ENCODE assay signal across 19 mouse cellular contexts in genomic region chr14:47535096-47535495, GRCm38 (mm10). TPM values are rescaled to one million over a fixed set of nuclear protein-coding genes. Genes with fewer than 3 reads are reported as not detected.
A peak's percentile ranks its signal among the peaks of the same experiment; 100 is the strongest.
DNase-seq lines count a peak whose midpoint lies in the region; ATAC-seq and TF ChIP-seq lines count a peak whose summit lies in the region.
"Had no signal": no experiment of that assay in that cellular context is flagged by ENCODE, and none has a peak within 500 bp of the region (broad histone marks: within the 10 kb centered on the region; RNA-seq: fewer than 3 reads in every experiment).

No protein-coding gene starts in this region.

- ATAC-seq in intestine, embryonic 14.5 days (replicated peaks; ENCODE audit: low FRiP score, low TSS enrichment, low read depth) = peak; percentile 21; the same call in 1 of the 2 replicates
- no peak for ATAC-seq in liver, embryonic 16.5 days (ENCODE audit: low read depth)
- no peak for ATAC-seq in lung, postnatal 0 days
- ATAC-seq: forebrain, embryonic 13.5 days; inflammation-experienced regulatory T-cells, adult 6 months had no signal

- peaks cover 6% of the 10 kb centered on the region; the same call in 1 of the 2 replicates for H3K4me1 ChIP-seq in intestine, embryonic 14.5 days (replicated peaks; ENCODE audit: control insufficient read depth, insufficient read depth, low read length)
- peaks cover 38% of the 10 kb centered on the region for H3K4me1 ChIP-seq in liver, embryonic 16.5 days (ENCODE audit: control insufficient read depth, low read depth, low read length)
- no peaks in the 10 kb centered on the region for H3K4me1 ChIP-seq in lung, postnatal 0 days (ENCODE audit: insufficient read depth, low read depth, low read length)
- H3K4me1 ChIP-seq: forebrain, embryonic 13.5 days had no signal

- DNase-seq in kidney, adult 18-20 months = peak; percentile 35
- no peak for DNase-seq in kidney, postnatal 10 days
- DNase-seq in intestine, embryonic 14.5 days (ENCODE audit: low spot score) = no peak
- DNase-seq in kidney, postnatal 14 days = peak; percentile 20
- no peak for DNase-seq in lung, postnatal 0 days (ENCODE audit: low spot score)
- DNase-seq in layer of hippocampus, postnatal 14 days (ENCODE audit: low spot score in 2 of 2) = no peak
- no peak for DNase-seq in left cerebral cortex, postnatal 36 days (ENCODE audit: low spot score in 2 of 2)
- DNase-seq: adrenal gland, adult 2 months; B cell, adult 2 months; cerebellum, adult 8-10 months; gastrocnemius, postnatal 10 days had no signal

- H3K36me3 ChIP-seq in intestine, embryonic 14.5 days (ENCODE audit: control insufficient read depth, insufficient read depth, low read length) = 0 out of 2 replicates have a peak, but pooled peaks cover 12% of the 10 kb centered on the region
- peaks cover 13% of the 10 kb centered on the region; the same call in 1 of the 2 replicates for H3K36me3 ChIP-seq in liver, embryonic 16.5 days (ENCODE audit: control insufficient read depth, insufficient read depth)
- no peaks in the 10 kb centered on the region for H3K36me3 ChIP-seq in lung, postnatal 0 days (ENCODE audit: insufficient read depth, low read length)

- intact Hi-C loops in left cerebral cortex, postnatal 36 days (cut with DNase I) = no loop called here

- no peak for TF ChIP-seq CTCF in lung, postnatal 0 days (IDR thresholded peaks at IDR 0.05)

- H3K27ac ChIP-seq in intestine, embryonic 14.5 days (ENCODE audit: low read depth) = no peak overlapping the region
- H3K27ac ChIP-seq in liver, embryonic 16.5 days (ENCODE audit: low read length) = peak overlapping the region; percentile 98
- H3K27ac ChIP-seq in lung, postnatal 0 days (ENCODE audit: low read length) = no peak overlapping the region
- H3K27ac ChIP-seq: embryonic facial prominence, embryonic 12.5 days; forebrain, embryonic 13.5 days; lung, embryonic 15.5 days; stomach, postnatal 0 days had no signal

- WGBS in intestine, embryonic 14.5 days = 75% methylated on average over 1 of the region's 1 CpGs
- 70% methylated on average over 1 of the region's 1 CpGs for WGBS in liver, embryonic 16.5 days (ENCODE audit: insufficient replicate concordance)
- 88% methylated on average over 1 of the region's 1 CpGs for WGBS in lung, postnatal 0 days

- no peaks in the 10 kb centered on the region for H3K9me3 ChIP-seq in intestine, embryonic 14.5 days (ENCODE audit: control insufficient read depth, low read length)
- H3K9me3 ChIP-seq in liver, embryonic 16.5 days (replicated peaks; ENCODE audit: control insufficient read depth, low read length) = no peaks in the 10 kb centered on the region
- H3K9me3 ChIP-seq in lung, postnatal 0 days (ENCODE audit: low read length) = no peaks in the 10 kb centered on the region
- H3K9me3 ChIP-seq: embryonic facial prominence, embryonic 12.5 days; forebrain, embryonic 13.5 days; lung, embryonic 15.5 days had no signal

- H3K9ac ChIP-seq in intestine, embryonic 14.5 days (ENCODE audit: low read length) = no peak overlapping the region
- H3K9ac ChIP-seq in liver, embryonic 16.5 days (ENCODE audit: low read depth, low read length) = no peak overlapping the region
- H3K9ac ChIP-seq in lung, postnatal 0 days (replicated peaks; ENCODE audit: low read depth) = no peak overlapping the region
- H3K9ac ChIP-seq: embryonic facial prominence, embryonic 12.5 days; forebrain, embryonic 13.5 days; lung, embryonic 15.5 days had no signal

- TF ChIP-seq EP300 in lung, postnatal 0 days (IDR thresholded peaks at IDR 0.05) = no peak

- no peak overlapping the region; the same call in 1 of the 2 replicates for H3K4me2 ChIP-seq in intestine, embryonic 14.5 days (ENCODE audit: low read length)
- no peak overlapping the region for H3K4me2 ChIP-seq in liver, embryonic 16.5 days (ENCODE audit: low read depth, low read length)
- H3K4me2 ChIP-seq in lung, postnatal 0 days (replicated peaks; ENCODE audit: low read depth, low read length) = no peak overlapping the region
- H3K4me2 ChIP-seq: embryonic facial prominence, embryonic 12.5 days; forebrain, embryonic 13.5 days; lung, embryonic 15.5 days; midbrain, embryonic 11.5 days had no signal

- no peak overlapping the region for H3K4me3 ChIP-seq in intestine, embryonic 14.5 days (ENCODE audit: low read depth, low read length)
- no peak overlapping the region for H3K4me3 ChIP-seq in liver, embryonic 16.5 days (ENCODE audit: low read depth, low read length)
- H3K4me3 ChIP-seq in lung, postnatal 0 days (ENCODE audit: low read depth, low read length) = no peak overlapping the region
- H3K4me3 ChIP-seq: embryonic facial prominence, embryonic 12.5 days; erythroblast, embryonic 14.5 days; forebrain, embryonic 13.5 days; lung, embryonic 15.5 days had no signal

- H3K27me3 ChIP-seq in intestine, embryonic 14.5 days (replicated peaks; ENCODE audit: control insufficient read depth, insufficient read depth, low read length) = no peaks in the 10 kb centered on the region
- H3K27me3 ChIP-seq in liver, embryonic 16.5 days (ENCODE audit: control insufficient read depth, insufficient read depth, low read depth, low read length) = no peaks in the 10 kb centered on the region
- no peaks in the 10 kb centered on the region for H3K27me3 ChIP-seq in lung, postnatal 0 days (replicated peaks; ENCODE audit: insufficient read depth, low read length)
- H3K27me3 ChIP-seq: embryonic facial prominence, embryonic 12.5 days; forebrain, embryonic 13.5 days; lung, embryonic 15.5 days had no signal

RNA-seq across cellular contexts. Expression of gene Atg14, which starts 35.4 kb away (rescaled TPM):
- 13.6 and 16.2 TPM in 2 replicates for polyA plus RNA-seq in intestine, embryonic 14.5 days (2014; fragmentation: Nextera tagmentation; extraction: Ambion mirVana)
- 9.4 and 9.7 TPM in 2 replicates for polyA plus RNA-seq in liver, embryonic 16.5 days (2015; fragmentation: Nextera tagmentation; extraction: Ambion mirVana)
- 11.3 and 11.5 TPM in 2 replicates for polyA plus RNA-seq in lung, postnatal 0 days (2015; fragmentation: Nextera tagmentation; extraction: Ambion mirVana)
- total RNA-seq in layer of hippocampus, postnatal 14 days (2021) = 10 to 100 TPM; 14.7 to 15.1 TPM
- 10 to 100 TPM; 16.3 to 20.5 TPM for total RNA-seq in left cerebral cortex, postnatal 36 days (2021)

Comparison
In these comparisons a context has a peak if more than half of its experiments do, and no peak if none do; other contexts are left out.
1. DNase-seq: peak in kidney, adult 18-20 months (single experiment) and kidney, postnatal 14 days (single experiment); none in kidney, postnatal 10 days (single experiment), intestine, embryonic 14.5 days (single experiment), lung, postnatal 0 days (single experiment), layer of hippocampus, postnatal 14 days (0 of 2) and left cerebral cortex, postnatal 36 days (0 of 2).